Mouse (Mus musculus): ENCODE data around the gene Gm21976. TPM values are rescaled to one million over a fixed set of nuclear protein-coding genes. Genes with fewer than 3 reads are reported as not detected.

The Gm21976 gene
- polyA plus RNA-seq, 1 experiment: not detected

- no peak for TF ChIP-seq GATA1 (IDR thresholded peaks at IDR 0.05; ENCODE audit: low read length)
Observed at GRCm38 (mm10) chr13:98316480-98317245, 37.0 kb downstream of the Gm21976 start, which contains the start of gene Btf3. TSS of gene Btf3 (minus strand) at chr13:98317006.

GRCm38 (mm10) chr13:98317246-98317677 is 37.6 kb downstream of the Gm21976 start:
- no peak for TF ChIP-seq GATA1 (IDR thresholded peaks at IDR 0.05; ENCODE audit: low read length)

GRCm38 (mm10) chr13:98317911-98318310 is 38.2 kb downstream of the Gm21976 start:
- no peak for TF ChIP-seq GATA1 (IDR thresholded peaks at IDR 0.05; ENCODE audit: low read length)

DNA sequence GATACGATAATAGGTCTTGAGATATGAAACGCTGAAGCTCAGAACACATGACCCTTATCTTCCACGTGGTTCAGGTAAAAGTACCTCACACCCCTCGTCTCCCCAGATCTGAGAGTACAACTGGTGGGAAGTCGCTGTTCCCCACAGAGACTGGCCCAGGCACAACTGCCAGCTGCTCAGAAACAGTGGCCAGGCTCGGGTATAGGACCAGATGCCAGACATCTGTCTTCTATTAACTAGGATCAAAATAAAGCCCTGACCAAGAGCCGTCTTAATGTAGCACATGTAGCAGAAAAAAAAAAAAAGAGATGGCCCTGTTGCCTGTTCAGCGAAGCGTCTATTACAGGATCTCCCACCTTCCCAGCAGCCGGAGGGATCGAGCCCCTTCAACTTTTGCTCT is 45.3 kb downstream of the Gm21976 start:
- TF ChIP-seq GATA1 (IDR thresholded peaks at IDR 0.05; ENCODE audit: low read length): no peak

GRCm38 (mm10) chr13:98332106-98332505 is 52.4 kb downstream of the Gm21976 start:
- no peak for TF ChIP-seq GATA1 (IDR thresholded peaks at IDR 0.05; ENCODE audit: low read length)

GRCm38 (mm10) chr13:98336205-98336604 is 56.5 kb downstream of the Gm21976 start:
- no peak for TF ChIP-seq GATA1 (IDR thresholded peaks at IDR 0.05; ENCODE audit: low read length)

- no peak for TF ChIP-seq GATA1 (IDR thresholded peaks at IDR 0.05; ENCODE audit: low read length)
Observed at GRCm38 (mm10) chr13:98340506-98340905, 60.8 kb downstream of the Gm21976 start.

GRCm38 (mm10) chr13:98349491-98349890 is 69.8 kb downstream of the Gm21976 start:
- no peak for TF ChIP-seq GATA1 (IDR thresholded peaks at IDR 0.05; ENCODE audit: low read length)

GRCm38 (mm10) chr13:98351527-98351926 is 71.8 kb downstream of the Gm21976 start:
- no peak for TF ChIP-seq GATA1 (IDR thresholded peaks at IDR 0.05; ENCODE audit: low read length)

GRCm38 (mm10) chr13:98352381-98352975 is 72.8 kb downstream of the Gm21976 start:
- no peak for TF ChIP-seq GATA1 (IDR thresholded peaks at IDR 0.05; ENCODE audit: low read length)

DNA sequence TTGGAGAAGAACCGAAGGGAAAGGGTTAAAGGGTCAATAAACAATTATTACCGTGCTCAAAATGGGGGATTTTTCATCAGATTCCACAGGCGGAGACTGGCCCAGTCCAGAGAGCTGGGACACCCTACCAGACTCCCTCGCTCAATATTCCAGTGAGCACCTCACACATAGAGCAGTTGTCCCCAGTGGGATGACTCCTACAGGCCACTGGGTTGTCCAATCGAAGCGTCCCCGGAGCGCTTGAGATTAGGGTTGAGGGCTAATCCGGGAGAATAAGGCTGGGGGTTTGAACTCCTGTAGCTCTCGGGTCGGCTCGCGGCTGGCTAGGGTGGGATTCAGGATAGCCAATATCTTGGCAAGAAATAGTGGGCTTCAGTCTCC is 74.0 kb downstream of the Gm21976 start:
- no peak for TF ChIP-seq GATA1 (IDR thresholded peaks at IDR 0.05; ENCODE audit: low read length)

- no peak for TF ChIP-seq GATA1 (IDR thresholded peaks at IDR 0.05; ENCODE audit: low read length)
Observed at GRCm38 (mm10) chr13:98354090-98354801, 74.6 kb downstream of the Gm21976 start, which contains the start of gene Foxd1. TSS of gene Foxd1 (plus strand) at chr13:98354242.

DNA sequence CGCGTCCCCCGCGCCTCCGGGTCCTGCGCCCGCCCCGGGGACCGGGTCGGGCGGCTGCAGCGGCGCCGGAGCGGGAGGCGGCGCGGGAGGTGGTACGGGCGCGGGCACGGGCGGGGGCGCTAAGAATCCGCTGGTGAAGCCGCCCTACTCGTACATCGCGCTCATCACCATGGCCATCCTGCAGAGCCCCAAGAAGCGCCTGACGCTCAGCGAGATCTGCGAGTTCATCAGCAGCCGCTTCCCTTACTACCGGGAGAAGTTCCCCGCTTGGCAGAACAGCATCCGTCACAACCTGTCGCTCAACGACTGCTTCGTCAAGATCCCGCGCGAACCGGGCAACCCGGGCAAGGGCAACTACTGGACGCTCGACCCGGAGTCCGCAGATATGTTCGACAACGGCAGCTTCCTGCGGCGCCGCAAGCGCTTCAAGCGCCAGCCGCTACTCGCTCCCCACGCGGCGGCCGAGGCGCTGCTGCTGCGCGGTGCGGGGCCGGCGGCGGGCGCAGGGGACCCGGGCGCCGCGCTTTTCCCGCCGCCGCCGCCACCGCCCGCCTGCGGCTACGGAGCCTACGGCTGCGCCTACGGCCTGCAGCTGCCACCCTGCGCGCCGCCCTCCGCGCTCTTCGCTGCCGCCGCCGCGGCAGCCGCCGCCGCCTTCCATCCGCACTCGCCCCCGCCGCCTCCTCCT is 75.3 kb downstream of the Gm21976 start:
- TF ChIP-seq GATA1 (IDR thresholded peaks at IDR 0.05; ENCODE audit: low read length): no peak

- TF ChIP-seq GATA1 (IDR thresholded peaks at IDR 0.05; ENCODE audit: low read length): no peak
Observed at GRCm38 (mm10) chr13:98355559-98356111, 75.9 kb downstream of the Gm21976 start.
